Comparison of ENCODE assay signal across 8 mouse cellular contexts in genomic region chr10:79984871-79985270, GRCm38 (mm10). TPM values are rescaled to one million over a fixed set of nuclear protein-coding genes. Genes with fewer than 3 reads are reported as not detected.
DNase-seq lines count a peak whose midpoint lies in the region; ATAC-seq and TF ChIP-seq lines count a peak whose summit lies in the region.

No protein-coding gene starts in this region.

- under 1% methylated on average over 22 of the region's 22 CpGs for whole genome bisulfite sequencing in forebrain, embryonic 11.5 days
- WGBS in heart, embryonic 16.5 days, result under 1% methylated on average over 22 of the region's 22 CpGs
- WGBS in liver, embryonic 15.5 days (ENCODE audit: insufficient replicate concordance), result 0% methylated on average over 22 of the region's 22 CpGs
- under 1% methylated on average over 22 of the region's 22 CpGs for WGBS in neural tube, embryonic 12.5 days

- no peak for TF ChIP-seq CTCF in CH12.LX (conservative IDR thresholded peaks at IDR 0.05 in 1 of 2, IDR thresholded peaks at IDR 0.05 in 1 of 2; ENCODE audit: low read depth in 2 of 2, low read length in 2 of 2)

- H3K27ac ChIP-seq in CH12.LX (ENCODE audit: insufficient read depth, low read depth), result peak overlapping the region; percentile 85
- H3K27ac ChIP-seq in forebrain, embryonic 11.5 days (ENCODE audit: low read depth, low read length), result peak overlapping the region; percentile 91
- peak overlapping the region; percentile 98 for H3K27ac ChIP-seq in heart, embryonic 16.5 days (ENCODE audit: low read length)
- peak overlapping the region; percentile 99 for H3K27ac ChIP-seq in liver, embryonic 15.5 days (replicated peaks)
- peak overlapping the region; percentile 51; the same call in 1 of the 2 replicates for H3K27ac ChIP-seq in neural tube, embryonic 12.5 days

- peaks cover 35% of the 10 kb centered on the region for H3K79me2 ChIP-seq in CH12.LX (replicated peaks; ENCODE audit: control insufficient read depth, extremely low read depth, insufficient read depth, poor library complexity, severe bottlenecking)

- in situ Hi-C loops in CH12.LX (cut with MboI; ENCODE audit: low pct_ligation_motif_present, low pct_unique_long_range_greater_than_20kb, low sequenced_read_pairs), result loop anchor here (5.0 kb wide), 2 partner anchors 127 to 157 kb away; partner anchors contain the start of gene Cbarp

- peak overlapping the region; percentile 69 to 97 (median 89) for H3K4me3 ChIP-seq in CH12.LX (replicated peaks in 1 of 3; ENCODE audit: low read depth in 2 of 3, low read length in 2 of 3, poor library complexity in 1 of 3)
- H3K4me3 ChIP-seq in forebrain, embryonic 11.5 days (ENCODE audit: low read depth, low read length), result peak overlapping the region; percentile 91
- peak overlapping the region; percentile 86 for H3K4me3 ChIP-seq in heart, embryonic 16.5 days (ENCODE audit: low read length)
- H3K4me3 ChIP-seq in liver, embryonic 15.5 days (replicated peaks), result peak overlapping the region; percentile 87
- H3K4me3 ChIP-seq in neural tube, embryonic 12.5 days, result peak overlapping the region; percentile 80

- peak; percentile 35; the same call in 1 of the 2 replicates for TF ChIP-seq POLR2A in CH12.LX (IDR thresholded peaks at IDR 0.05; ENCODE audit: low read depth, low read length)

- dilution Hi-C loops in CH12.LX (cut with MboI; ENCODE audit: extremely low pct_ligation_motif_present, extremely low pct_unique_long_range_greater_than_20kb, low sequenced_read_pairs), result no loop called here

- peaks cover 28 to 71% of the 10 kb centered on the region in 2 experiments for H3K4me1 ChIP-seq in CH12.LX (ENCODE audit: control insufficient read depth in 1 of 2, insufficient read depth in 2 of 2)
- peaks cover 21% of the 10 kb centered on the region for H3K4me1 ChIP-seq in forebrain, embryonic 11.5 days (replicated peaks; ENCODE audit: control insufficient read depth, insufficient read depth, low read length)
- H3K4me1 ChIP-seq in heart, embryonic 16.5 days (ENCODE audit: control insufficient read depth, insufficient read depth, low read length), result peaks cover 58% of the 10 kb centered on the region
- H3K4me1 ChIP-seq in liver, embryonic 15.5 days (replicated peaks), result peaks cover 86% of the 10 kb centered on the region
- peaks cover 45% of the 10 kb centered on the region for H3K4me1 ChIP-seq in neural tube, embryonic 12.5 days

- H3K27me3 ChIP-seq in CH12.LX (replicated peaks), result peaks cover 3% of the 10 kb centered on the region
- H3K27me3 ChIP-seq in forebrain, embryonic 11.5 days (ENCODE audit: control insufficient read depth, insufficient read depth, low read length), result peaks cover 28% of the 10 kb centered on the region
- no peaks in the 10 kb centered on the region for H3K27me3 ChIP-seq in heart, embryonic 16.5 days (ENCODE audit: control insufficient read depth, insufficient read depth, low read length)
- H3K27me3 ChIP-seq in liver, embryonic 15.5 days, result peaks cover 28% of the 10 kb centered on the region
- H3K27me3 ChIP-seq in neural tube, embryonic 12.5 days (replicated peaks), result peaks cover 29% of the 10 kb centered on the region

- DNase-seq in CH12.LX (ENCODE audit: extremely low read depth), result peak; percentile 99
- peak; percentile 99 for DNase-seq in c-Kit-positive CD71-positive TER-119-negative erythroid progenitor cells, embryonic 14.5 days (ENCODE audit: low read depth)
- DNase-seq in forebrain, embryonic 11.5 days (ENCODE audit: low spot score), result peak; percentile 95
- DNase-seq in kidney, postnatal 36 days, result peak; percentile 97 to 100
- peak; percentile 100 for DNase-seq in telencephalon, adult 2 months (ENCODE audit: low read depth, low spot score)

- H3K36me3 ChIP-seq in CH12.LX (replicated peaks in 1 of 2; ENCODE audit: control insufficient read depth in 1 of 2, insufficient read depth in 1 of 2, low read length in 1 of 2), result peaks cover 11 to 27% of the 10 kb centered on the region in 2 experiments
- no peaks in the 10 kb centered on the region for H3K36me3 ChIP-seq in forebrain, embryonic 11.5 days (ENCODE audit: control insufficient read depth, insufficient read depth, low read length)
- no peaks in the 10 kb centered on the region for H3K36me3 ChIP-seq in heart, embryonic 16.5 days (ENCODE audit: control insufficient read depth, insufficient read depth)
- peaks cover 11% of the 10 kb centered on the region; the same call in 1 of the 2 replicates for H3K36me3 ChIP-seq in liver, embryonic 15.5 days (replicated peaks)
- peaks cover 10% of the 10 kb centered on the region for H3K36me3 ChIP-seq in neural tube, embryonic 12.5 days

- ATAC-seq in forebrain, embryonic 11.5 days (replicated peaks; ENCODE audit: low FRiP score), result peak; percentile 94
- ATAC-seq in heart, embryonic 16.5 days (replicated peaks; ENCODE audit: extremely low read depth, insufficient read depth, low FRiP score), result peak; percentile 89
- peak; percentile 84 for ATAC-seq in liver, embryonic 15.5 days (ENCODE audit: insufficient read depth)
- peak; percentile 94 for ATAC-seq in neural tube, embryonic 12.5 days (ENCODE audit: low FRiP score, low read depth)

- H3K4me2 ChIP-seq in CH12.LX (ENCODE audit: insufficient read depth, low read depth, poor library complexity, severe bottlenecking), result no peak overlapping the region
- H3K4me2 ChIP-seq in forebrain, embryonic 11.5 days (ENCODE audit: low read depth, low read length, severe bottlenecking), result peak overlapping the region; percentile 74
- peak overlapping the region; percentile 99 for H3K4me2 ChIP-seq in heart, embryonic 16.5 days (ENCODE audit: low read depth, low read length)
- H3K4me2 ChIP-seq in liver, embryonic 15.5 days, result peak overlapping the region; percentile 91
- H3K4me2 ChIP-seq in neural tube, embryonic 12.5 days (replicated peaks), result peak overlapping the region; percentile 92

- no peak for TF ChIP-seq EP300 in CH12.LX (IDR thresholded peaks at IDR 0.05; ENCODE audit: low read length)

- no peak for TF ChIP-seq RAD21 in CH12.LX (IDR thresholded peaks at IDR 0.05; ENCODE audit: low read depth, low read length)

- peak overlapping the region; percentile 55 for H3K9ac ChIP-seq in CH12.LX (ENCODE audit: insufficient read depth, low read depth)
- peak overlapping the region; percentile 86 for H3K9ac ChIP-seq in forebrain, embryonic 11.5 days (ENCODE audit: low read length)
- H3K9ac ChIP-seq in heart, embryonic 16.5 days (ENCODE audit: low read length), result peak overlapping the region; percentile 96
- H3K9ac ChIP-seq in liver, embryonic 15.5 days, result peak overlapping the region; percentile 88
- peak overlapping the region; percentile 64 for H3K9ac ChIP-seq in neural tube, embryonic 12.5 days

- no peaks in the 10 kb centered on the region for H3K9me3 ChIP-seq in CH12.LX (replicated peaks; ENCODE audit: low read length)
- H3K9me3 ChIP-seq in forebrain, embryonic 11.5 days (ENCODE audit: control insufficient read depth, low read length), result no peaks in the 10 kb centered on the region
- no peaks in the 10 kb centered on the region for H3K9me3 ChIP-seq in heart, embryonic 16.5 days (replicated peaks; ENCODE audit: control insufficient read depth, low read length)
- no peaks in the 10 kb centered on the region for H3K9me3 ChIP-seq in liver, embryonic 15.5 days (replicated peaks)
- no peaks in the 10 kb centered on the region for H3K9me3 ChIP-seq in neural tube, embryonic 12.5 days

RNA-seq across cellular contexts. Expression of gene Tmem259, which starts 0.7 kb away (rescaled TPM):
- total RNA-seq in CH12.LX (2012; rRNA removed) (67.1 and 71.7 TPM in 2 replicates), CH12.LX (2014; rRNA removed) (50.1 and 50.2 TPM in 2 replicates)
- polyA plus RNA-seq in CH12.LX (2012; ENCODE audit: insufficient read length, low read depth), result 66.0 and 84.2 TPM in 2 replicates
- 17.8 and 18.6 TPM in 2 replicates for polyA plus RNA-seq in forebrain, embryonic 11.5 days (2014; fragmentation: Nextera tagmentation; extraction: Ambion mirVana)
- 10.6 and 13.5 TPM in 2 replicates for polyA plus RNA-seq in heart, embryonic 16.5 days (2015; fragmentation: Nextera tagmentation; extraction: Ambion mirVana)
- polyA plus RNA-seq in liver, embryonic 15.5 days (2015; fragmentation: Nextera tagmentation; extraction: Ambion mirVana), result 8.4 and 11.0 TPM in 2 replicates
- 26.3 and 27.7 TPM in 2 replicates for polyA plus RNA-seq in neural tube, embryonic 12.5 days (2016; fragmentation: Nextera tagmentation; extraction: Ambion mirVana)

RNA-seq across cellular contexts. Expression of gene Cnn2, which starts 3.5 kb away (rescaled TPM):
- 26.3 and 26.9 TPM in 2 replicates for total RNA-seq in CH12.LX (2012; rRNA removed)
- total RNA-seq in CH12.LX (2014; rRNA removed), result 46.3 and 49.0 TPM in 2 replicates
- polyA plus RNA-seq in CH12.LX (2012; ENCODE audit: insufficient read length, low read depth), result 52.6 and 62.7 TPM in 2 replicates
- 160 and 182 TPM in 2 replicates for polyA plus RNA-seq in forebrain, embryonic 11.5 days (2014; fragmentation: Nextera tagmentation; extraction: Ambion mirVana)
- polyA plus RNA-seq in heart, embryonic 16.5 days (2015; fragmentation: Nextera tagmentation; extraction: Ambion mirVana), result 218 and 255 TPM in 2 replicates
- polyA plus RNA-seq in liver, embryonic 15.5 days (2015; fragmentation: Nextera tagmentation; extraction: Ambion mirVana), result 44.5 and 45.5 TPM in 2 replicates
- polyA plus RNA-seq in neural tube, embryonic 12.5 days (2016; fragmentation: Nextera tagmentation; extraction: Ambion mirVana), result 106 and 107 TPM in 2 replicates

RNA-seq across cellular contexts. Expression of gene Abca7, which starts 11.4 kb away (rescaled TPM):
- total RNA-seq in CH12.LX (2012; rRNA removed) (6.8 and 7.0 TPM in 2 replicates), CH12.LX (2014; rRNA removed) (2.3 TPM in 2 replicates)
- 5.4 and 6.1 TPM in 2 replicates for polyA plus RNA-seq in CH12.LX (2012; ENCODE audit: insufficient read length, low read depth)
- polyA plus RNA-seq in forebrain, embryonic 11.5 days (2014; fragmentation: Nextera tagmentation; extraction: Ambion mirVana), result 3.4 and 3.9 TPM in 2 replicates
- polyA plus RNA-seq in heart, embryonic 16.5 days (2015; fragmentation: Nextera tagmentation; extraction: Ambion mirVana), result 3.2 TPM in 2 replicates
- 7.5 and 9.0 TPM in 2 replicates for polyA plus RNA-seq in liver, embryonic 15.5 days (2015; fragmentation: Nextera tagmentation; extraction: Ambion mirVana)
- 9.9 and 10.7 TPM in 2 replicates for polyA plus RNA-seq in neural tube, embryonic 12.5 days (2016; fragmentation: Nextera tagmentation; extraction: Ambion mirVana)

RNA-seq across cellular contexts. Expression of gene Grin3b, which starts 14.4 kb away (rescaled TPM):
- total RNA-seq in CH12.LX (2012; rRNA removed) (0.59 and 0.76 TPM in 2 replicates), CH12.LX (2014; rRNA removed) (0.27 and 0.30 TPM in 2 replicates)
- 0.56 and 0.78 TPM in 2 replicates for polyA plus RNA-seq in CH12.LX (2012; ENCODE audit: insufficient read length, low read depth)
- 0.29 and 0.33 TPM in 2 replicates for polyA plus RNA-seq in forebrain, embryonic 11.5 days (2014; fragmentation: Nextera tagmentation; extraction: Ambion mirVana)
- 0.25 and 0.35 TPM in 2 replicates for polyA plus RNA-seq in heart, embryonic 16.5 days (2015; fragmentation: Nextera tagmentation; extraction: Ambion mirVana)
- 0.10 TPM in 1 of 2 replicates, not detected in the other for polyA plus RNA-seq in liver, embryonic 15.5 days (2015; fragmentation: Nextera tagmentation; extraction: Ambion mirVana)
- 0.24 and 0.40 TPM in 2 replicates for polyA plus RNA-seq in neural tube, embryonic 12.5 days (2016; fragmentation: Nextera tagmentation; extraction: Ambion mirVana)

RNA-seq across cellular contexts. Expression of gene Wdr18, which starts 24.9 kb away (rescaled TPM):
- total RNA-seq in CH12.LX (2012; rRNA removed) (92.1 and 111 TPM in 2 replicates), CH12.LX (2014; rRNA removed) (59.7 and 70.8 TPM in 2 replicates)
- 54.2 and 69.7 TPM in 2 replicates for polyA plus RNA-seq in CH12.LX (2012; ENCODE audit: insufficient read length, low read depth)
- 111 and 112 TPM in 2 replicates for polyA plus RNA-seq in forebrain, embryonic 11.5 days (2014; fragmentation: Nextera tagmentation; extraction: Ambion mirVana)
- 69.6 TPM in 2 replicates for polyA plus RNA-seq in heart, embryonic 16.5 days (2015; fragmentation: Nextera tagmentation; extraction: Ambion mirVana)
- polyA plus RNA-seq in liver, embryonic 15.5 days (2015; fragmentation: Nextera tagmentation; extraction: Ambion mirVana), result 46.3 and 48.4 TPM in 2 replicates
- 84.5 and 98.3 TPM in 2 replicates for polyA plus RNA-seq in neural tube, embryonic 12.5 days (2016; fragmentation: Nextera tagmentation; extraction: Ambion mirVana)

Comparison
In these comparisons a context has a peak if more than half of its experiments do, and no peak if none do; other contexts are left out.
1. Peak in every context shown above with its lines: DNase-seq, ATAC-seq, H3K4me3 ChIP-seq and H3K27ac ChIP-seq.